Mouse (Mus musculus) heart, embryonic 12.5 days (tissue): ENCODE data around the gene Slpi. TPM values are rescaled to one million over a fixed set of nuclear protein-coding genes. Genes with fewer than 3 reads are reported as not detected.

Experiments
- ATAC-seq: fragments of 200-750 bp; cut with Nextera tagmentation; 2 replicates; pipeline ENCODE4 v1.8.0; 2017; ENCODE audit warnings: moderate TSS enrichment, moderate library complexity; ENCODE audit not compliant: insufficient number of reproducible peaks, low FRiP score
- H3K27ac ChIP-seq: fragments of 300-500 bp; sonication (generic); 2 replicates; pipeline ENCODE4 v1.5.1; 2016; ENCODE audit warnings: mild to moderate bottlenecking, moderate library complexity; ENCODE audit not compliant: poor library complexity, severe bottlenecking
- H3K27me3 ChIP-seq: fragments of 300-500 bp; sonication (generic); replicated peaks from 2 replicates; pipeline ENCODE4 v1.6.1; 2016; ENCODE audit warnings: mild to moderate bottlenecking, moderate library complexity
- H3K36me3 ChIP-seq: fragments of 300-500 bp; sonication (generic); 2 replicates; pipeline ENCODE4 v1.6.1; 2016; ENCODE audit warnings: mild to moderate bottlenecking, moderate library complexity
- H3K4me1 ChIP-seq: fragments of 300-500 bp; sonication (generic); replicated peaks from 2 replicates; pipeline ENCODE4 v1.6.1; 2016; ENCODE audit warnings: mild to moderate bottlenecking
- H3K4me2 ChIP-seq: fragments of 300-500 bp; sonication (generic); 2 replicates; pipeline ENCODE4 v1.6.1; 2016; ENCODE audit warnings: mild to moderate bottlenecking, moderate library complexity
- H3K4me3 ChIP-seq: fragments of 300-500 bp; sonication (generic); 2 replicates; pipeline ENCODE4 v1.5.1; 2016; ENCODE audit warnings: mild to moderate bottlenecking
- H3K9ac ChIP-seq: fragments of 300-500 bp; sonication (generic); 2 replicates; pipeline ENCODE4 v1.6.1; 2016; ENCODE audit warnings: mild to moderate bottlenecking, moderate library complexity
- H3K9me3 ChIP-seq: fragments of 300-500 bp; sonication (generic); replicated peaks from 2 replicates; pipeline ENCODE4 v1.6.1; 2016; ENCODE audit warnings: mild to moderate bottlenecking, moderate library complexity
- WGBS: fragments of 180-500 bp; shearing (Covaris S2); methylation state at CpG from one replicate; pipeline ENCODE4 v1.1.7; 2016; 5-methylcytosine and 5-hydroxymethylcytosine counted together
- polyA plus RNA-seq: library from polyadenylated mRNA; unstranded; fragments of >200 nt; fragmentation: Nextera tagmentation; extraction: Ambion mirVana; gene quantifications from 2 replicates; pipeline ENCODE4 v1.2.1, GENCODE M21; 2016

The Slpi gene
- polyA plus RNA-seq, 1 experiment from 2014 or later: 1.2 TPM

- Histone ChIP-seq H3K9ac (no peak overlapping the region), H3K9me3 (no peaks in the 10 kb centered on the region), H3K27me3 (peaks cover 5% of the 10 kb centered on the region; the same call in 1 of the 2 replicates), H3K4me3 (no peak overlapping the region), H3K27ac (no peak overlapping the region), H3K36me3 (no peaks in the 10 kb centered on the region), H3K4me1 (peaks cover 11% of the 10 kb centered on the region; the same call in 1 of the 2 replicates), H3K4me2 (no peak overlapping the region)
- WGBS: 72% methylated on average over 8 of the region's 8 CpGs
- ATAC-seq: no peak
Measured at GRCm38 (mm10) chr2:164381726-164382125, 7.2 kb downstream of the Slpi start.

- WGBS: 81% methylated on average over 15 of the region's 15 CpGs
- no peak overlapping the region for H3K4me2 ChIP-seq
- H3K9me3 ChIP-seq: no peaks in the 10 kb centered on the region
- H3K4me3 ChIP-seq: no peak overlapping the region
- H3K27me3 ChIP-seq: no peaks in the 10 kb centered on the region
- H3K27ac ChIP-seq: no peak overlapping the region
- no peak overlapping the region for H3K9ac ChIP-seq
- no peaks in the 10 kb centered on the region for H3K36me3 ChIP-seq
- no peaks in the 10 kb centered on the region for H3K4me1 ChIP-seq
- ATAC-seq: no peak
Measured at GRCm38 (mm10) chr2:164377478-164378426, 11.1 kb downstream of the Slpi start.

- WGBS: 50% methylated on average over 4 of the region's 4 CpGs
Measured at GRCm38 (mm10) chr2:164373187-164373586, 15.7 kb downstream of the Slpi start.

GRCm38 (mm10) chr2:164372408-164373053, 16.4 kb downstream of the Slpi start:
- no peaks in the 10 kb centered on the region for H3K4me1 ChIP-seq
- H3K4me2 ChIP-seq: no peak overlapping the region
- no peaks in the 10 kb centered on the region for H3K27me3 ChIP-seq
- H3K36me3 ChIP-seq: no peaks in the 10 kb centered on the region
- H3K4me3 ChIP-seq: no peak overlapping the region
- H3K9me3 ChIP-seq: no peaks in the 10 kb centered on the region
- WGBS: 20% methylated on average over 3 of the region's 3 CpGs
- H3K27ac ChIP-seq: no peak overlapping the region
- no peak overlapping the region for H3K9ac ChIP-seq
- no peak for ATAC-seq

More at GRCm38 (mm10) chr2:164373187-164373586, 15.7 kb downstream of the Slpi start:
- Histone ChIP-seq H3K9me3 (no peaks in the 10 kb centered on the region), H3K9ac (no peak overlapping the region), H3K4me2 (no peak overlapping the region), H3K27me3 (no peaks in the 10 kb centered on the region), H3K36me3 (no peaks in the 10 kb centered on the region), H3K4me1 (no peaks in the 10 kb centered on the region), H3K27ac (no peak overlapping the region), H3K4me3 (no peak overlapping the region)
- ATAC-seq: no peak

GRCm38 (mm10) chr2:164371371-164371770, 17.5 kb downstream of the Slpi start:
- Histone ChIP-seq H3K4me2 (no peak overlapping the region), H3K27me3 (no peaks in the 10 kb centered on the region), H3K36me3 (no peaks in the 10 kb centered on the region), H3K4me1 (no peaks in the 10 kb centered on the region), H3K9me3 (no peaks in the 10 kb centered on the region), H3K27ac (no peak overlapping the region), H3K9ac (no peak overlapping the region), H3K4me3 (no peak overlapping the region)
- no peak for ATAC-seq
- 71% methylated on average over 3 of the region's 3 CpGs for WGBS

GRCm38 (mm10) chr2:164368620-164369105, 20.2 kb downstream of the Slpi start:
- H3K4me3 ChIP-seq: no peak overlapping the region
- H3K9ac ChIP-seq: no peak overlapping the region
- 76% methylated on average over 6 of the region's 6 CpGs for WGBS
- no peak for ATAC-seq
- H3K27ac ChIP-seq: no peak overlapping the region
- H3K36me3 ChIP-seq: no peaks in the 10 kb centered on the region
- no peaks in the 10 kb centered on the region for H3K9me3 ChIP-seq
- H3K27me3 ChIP-seq: no peaks in the 10 kb centered on the region
- no peaks in the 10 kb centered on the region for H3K4me1 ChIP-seq
- H3K4me2 ChIP-seq: no peak overlapping the region

GRCm38 (mm10) chr2:164366947-164367346, 21.9 kb downstream of the Slpi start:
- Histone ChIP-seq H3K9me3 (no peaks in the 10 kb centered on the region), H3K4me2 (no peak overlapping the region), H3K27me3 (peaks cover 6% of the 10 kb centered on the region; the same call in 1 of the 2 replicates), H3K4me3 (no peak overlapping the region), H3K4me1 (no peaks in the 10 kb centered on the region), H3K27ac (no peak overlapping the region), H3K9ac (no peak overlapping the region), H3K36me3 (no peaks in the 10 kb centered on the region)
- ATAC-seq: no peak
- 56% methylated on average over 3 of the region's 3 CpGs for WGBS

GRCm38 (mm10) chr2:164360974-164361657, 27.8 kb downstream of the Slpi start:
- 32% methylated on average over 13 of the region's 13 CpGs for WGBS
- H3K4me1 ChIP-seq: no peaks in the 10 kb centered on the region
- peaks cover 20% of the 10 kb centered on the region for H3K27me3 ChIP-seq
- H3K4me2 ChIP-seq: no peak overlapping the region
- no peak for ATAC-seq
- no peaks in the 10 kb centered on the region for H3K36me3 ChIP-seq
- H3K9ac ChIP-seq: no peak overlapping the region
- no peak overlapping the region for H3K27ac ChIP-seq
- no peaks in the 10 kb centered on the region for H3K9me3 ChIP-seq
- H3K4me3 ChIP-seq: no peak overlapping the region

- no peaks in the 10 kb centered on the region for H3K36me3 ChIP-seq
- no peaks in the 10 kb centered on the region for H3K9me3 ChIP-seq
- 79% methylated on average over 5 of the region's 5 CpGs for WGBS
- H3K4me2 ChIP-seq: no peak overlapping the region
- no peak for ATAC-seq
- H3K27ac ChIP-seq: no peak overlapping the region
- no peak overlapping the region for H3K4me3 ChIP-seq
- H3K27me3 ChIP-seq: peaks cover 30% of the 10 kb centered on the region
- no peak overlapping the region for H3K9ac ChIP-seq
- no peaks in the 10 kb centered on the region for H3K4me1 ChIP-seq
Measured at GRCm38 (mm10) chr2:164359668-164360067, 29.2 kb downstream of the Slpi start.

GRCm38 (mm10) chr2:164359031-164359430, 29.9 kb downstream of the Slpi start:
- H3K27me3 ChIP-seq: peaks cover 32% of the 10 kb centered on the region
- no peak overlapping the region for H3K4me2 ChIP-seq
- H3K9me3 ChIP-seq: no peaks in the 10 kb centered on the region
- no peaks in the 10 kb centered on the region for H3K36me3 ChIP-seq
- H3K27ac ChIP-seq: no peak overlapping the region
- 78% methylated on average over 5 of the region's 5 CpGs for WGBS
- H3K4me3 ChIP-seq: no peak overlapping the region
- ATAC-seq: no peak
- H3K9ac ChIP-seq: no peak overlapping the region
- H3K4me1 ChIP-seq: no peaks in the 10 kb centered on the region

- WGBS: 82% methylated on average over 3 of the region's 3 CpGs
- ATAC-seq: no peak
Measured at GRCm38 (mm10) chr2:164358373-164358772, 30.5 kb downstream of the Slpi start.

More at GRCm38 (mm10) chr2:164358373-164358772, 30.5 kb downstream of the Slpi start:
- H3K9ac ChIP-seq: no peak overlapping the region
- H3K4me3 ChIP-seq: no peak overlapping the region
- H3K27me3 ChIP-seq: peaks cover 30% of the 10 kb centered on the region
- H3K9me3 ChIP-seq: no peaks in the 10 kb centered on the region
- no peak overlapping the region for H3K27ac ChIP-seq
- no peak overlapping the region for H3K4me2 ChIP-seq
- H3K4me1 ChIP-seq: no peaks in the 10 kb centered on the region
- H3K36me3 ChIP-seq: no peaks in the 10 kb centered on the region
